Mouse (Mus musculus): ENCODE measurements around the gene Kctd20. TPM values are rescaled to one million over a fixed set of nuclear protein-coding genes. Genes with fewer than 3 reads are reported as not detected.

Gene Kctd20
- polyA plus RNA-seq, 1 experiment from 2014 or later, result 111 TPM

DNA sequence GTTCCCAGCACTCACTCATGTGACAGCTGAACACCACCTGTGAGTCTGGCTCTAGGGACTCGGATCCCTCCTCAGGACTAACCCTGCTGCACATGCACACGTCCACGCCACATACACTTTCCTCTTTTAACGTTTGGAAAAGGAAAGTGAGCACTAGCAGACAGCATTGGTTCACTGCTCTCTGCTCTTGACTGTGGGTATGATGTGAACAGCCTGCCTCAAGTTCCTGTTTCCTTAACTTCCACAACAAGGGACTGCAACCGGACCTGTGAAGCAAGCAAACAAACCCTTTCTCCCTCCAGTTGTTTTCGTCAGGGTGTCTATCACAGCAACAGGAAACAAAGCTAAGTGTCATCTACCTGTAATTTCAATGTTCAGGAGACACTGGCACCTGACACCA is 48.7 kb downstream of the Kctd20 start:
- H3K27me3 ChIP-seq (ENCODE audit: poor library complexity, severe bottlenecking), result no peaks in the 10 kb centered on the region
- peaks cover 7% of the 10 kb centered on the region for H3K4me1 ChIP-seq
- H3K4me3 ChIP-seq, result no peak overlapping the region
- H3K36me3 ChIP-seq (replicated peaks), result peaks cover 85% of the 10 kb centered on the region
- WGBS, result 89% methylated on average over 6 of the region's 6 CpGs
- no peak for DNase-seq (ENCODE audit: extremely low spot score, low spot score)
- no peak overlapping the region for H3K27ac ChIP-seq
- H3K9me3 ChIP-seq, result no peaks in the 10 kb centered on the region

DNA sequence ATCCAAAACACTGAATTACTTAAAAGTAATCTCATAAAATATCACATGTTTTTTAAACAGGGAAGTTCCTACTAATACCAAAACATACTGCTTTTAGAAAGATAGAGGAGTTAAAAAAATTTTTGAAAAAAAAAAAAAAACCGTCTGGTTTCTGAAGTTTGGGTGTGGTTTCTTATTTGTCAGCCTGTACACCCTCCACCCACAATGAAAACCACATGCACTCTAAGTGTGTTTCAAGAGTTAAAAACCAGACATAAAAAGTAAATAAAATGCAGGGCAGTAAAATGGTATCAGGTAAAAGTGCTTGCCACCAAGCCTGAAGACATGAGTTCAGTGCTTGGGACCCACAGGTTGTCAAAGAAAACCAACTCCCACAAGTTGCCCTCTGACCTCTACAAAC is 52.0 kb downstream of the Kctd20 start:
- H3K4me1 ChIP-seq, result peaks cover 35% of the 10 kb centered on the region
- 82% methylated on average over 1 of the region's 1 CpGs for WGBS
- peaks cover 60% of the 10 kb centered on the region for H3K36me3 ChIP-seq (replicated peaks)
- no peaks in the 10 kb centered on the region for H3K9me3 ChIP-seq
- H3K4me3 ChIP-seq, result no peak overlapping the region
- DNase-seq (ENCODE audit: extremely low spot score, low spot score), result no peak
- H3K27ac ChIP-seq, result no peak overlapping the region
- no peaks in the 10 kb centered on the region for H3K27me3 ChIP-seq (ENCODE audit: poor library complexity, severe bottlenecking)

DNA sequence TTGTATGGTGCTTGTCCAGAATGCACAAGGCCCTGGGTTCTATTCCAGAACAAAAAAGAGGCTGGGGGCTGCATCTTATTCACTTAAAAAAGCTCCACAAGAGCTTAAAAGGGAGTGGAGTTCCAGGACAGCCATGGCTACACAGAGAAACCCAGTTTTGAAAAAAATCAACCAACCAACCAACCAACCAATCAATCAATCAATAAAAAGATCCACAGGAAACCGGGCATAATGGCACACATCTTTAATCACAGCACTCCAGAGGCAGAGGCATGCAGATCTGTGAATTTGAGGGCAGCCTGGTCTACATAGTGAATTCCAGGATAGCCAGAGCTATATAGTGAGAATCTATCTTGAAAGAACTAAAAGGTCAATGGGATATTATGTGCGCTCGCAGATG is 53.3 kb downstream of the Kctd20 start:
- Histone ChIP-seq H3K36me3 (replicated peaks) (peaks cover 48% of the 10 kb centered on the region), H3K9me3 (no peaks in the 10 kb centered on the region), H3K4me3 (no peak overlapping the region), H3K27ac (no peak overlapping the region), H3K27me3 (ENCODE audit: poor library complexity, severe bottlenecking) (no peaks in the 10 kb centered on the region), H3K4me1 (peaks cover 35% of the 10 kb centered on the region)
- no peak for DNase-seq (ENCODE audit: extremely low spot score, low spot score)
- 93% methylated on average over 3 of the region's 3 CpGs for WGBS

DNA sequence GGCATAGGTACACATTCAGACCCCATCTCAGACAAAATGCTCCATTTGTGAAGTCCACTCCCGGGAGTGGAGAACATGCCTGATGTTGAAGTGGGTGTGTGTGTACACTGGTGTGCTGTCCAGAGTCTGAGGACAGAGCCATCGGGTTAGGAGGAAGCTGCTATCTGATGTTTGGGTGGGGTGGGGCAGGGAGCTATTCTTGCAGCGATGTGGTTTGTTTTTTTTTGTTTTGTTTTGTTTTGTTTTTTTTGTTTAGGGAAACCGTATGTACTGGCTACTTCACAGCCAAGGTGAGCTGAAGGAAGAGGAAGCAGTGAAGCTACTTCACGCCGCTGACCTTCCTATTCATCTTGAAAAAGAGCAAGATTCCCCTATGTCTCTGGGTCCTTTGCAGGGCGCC is 55.1 kb downstream of the Kctd20 start:
- Histone ChIP-seq H3K27ac (peak overlapping the region; percentile 98), H3K4me1 (peaks cover 35% of the 10 kb centered on the region), H3K4me3 (peak overlapping the region; percentile 83), H3K27me3 (ENCODE audit: poor library complexity, severe bottlenecking) (no peaks in the 10 kb centered on the region), H3K36me3 (replicated peaks) (peaks cover 31% of the 10 kb centered on the region), H3K9me3 (no peaks in the 10 kb centered on the region)
- WGBS, result 16% methylated on average over 7 of the region's 7 CpGs
- DNase-seq (ENCODE audit: extremely low spot score, low spot score), result no peak

DNA sequence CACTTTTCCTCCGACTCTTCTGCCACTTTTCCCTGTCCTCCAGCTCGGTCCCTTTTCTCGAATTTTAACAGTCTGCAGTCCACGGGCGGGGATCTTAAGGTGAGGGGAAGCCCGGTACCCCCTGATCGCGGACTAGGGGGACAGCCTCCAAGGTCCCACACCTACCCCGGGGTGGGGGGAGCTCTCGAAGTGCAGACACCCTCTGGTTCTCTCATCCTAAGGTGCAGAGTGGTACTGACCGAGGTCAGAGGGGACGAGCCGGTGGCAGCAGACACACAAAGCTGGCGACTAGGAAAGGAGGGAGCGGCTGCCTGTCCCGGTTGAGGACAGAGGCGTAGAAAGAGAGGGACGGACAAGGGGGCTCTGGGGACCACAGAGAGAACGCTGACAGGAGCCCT is 55.5 kb downstream of the Kctd20 start:
- 0% methylated on average over 19 of the region's 19 CpGs for whole genome bisulfite sequencing

DNA sequence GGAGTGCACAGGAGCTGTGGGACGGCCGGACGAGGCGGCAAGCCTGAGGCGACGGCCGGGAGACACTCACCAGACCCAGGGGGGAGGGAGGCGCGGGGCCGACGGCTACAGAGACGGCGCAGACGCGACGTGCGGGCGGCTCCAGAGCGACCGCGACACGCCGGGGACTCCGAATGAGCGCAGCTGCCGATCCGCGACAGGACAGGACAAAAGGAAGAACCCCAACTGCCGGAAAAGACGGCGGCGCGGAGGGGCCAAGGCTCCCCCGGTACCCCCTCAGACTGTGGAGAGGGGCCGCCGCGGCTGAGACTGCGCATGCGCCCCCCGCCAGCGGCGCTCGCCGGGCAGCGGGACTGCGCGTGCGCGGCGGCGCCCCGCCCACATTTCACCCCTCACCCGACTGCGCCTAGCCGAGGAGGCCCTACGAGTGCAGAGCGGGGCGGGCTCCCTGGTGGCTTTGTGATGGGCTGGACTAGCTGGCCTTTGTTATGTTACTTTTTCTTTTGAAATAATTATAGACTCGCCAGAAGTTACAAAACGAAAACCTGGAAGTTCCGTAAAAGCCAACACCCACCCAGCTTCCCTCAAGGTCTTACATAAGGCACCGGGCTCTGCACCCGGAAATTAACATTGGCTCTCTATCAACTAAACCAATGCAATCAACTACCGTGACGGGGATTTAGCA is 56.0 kb downstream of the Kctd20 start, which contains the start of gene Stk38:
Gene Stk38 (minus strand): TSS at position 355 of the 685 bp plus-strand sequence.
- under 1% methylated on average over 65 of the region's 65 CpGs for WGBS
- Histone ChIP-seq H3K4me1 (peaks cover 35% of the 10 kb centered on the region), H3K36me3 (replicated peaks) (peaks cover 28% of the 10 kb centered on the region), H3K27me3 (ENCODE audit: poor library complexity, severe bottlenecking) (no peaks in the 10 kb centered on the region), H3K9me3 (no peaks in the 10 kb centered on the region), H3K27ac (peak within 1 kb of the TSS; percentile 98), H3K4me3 (peak within 1 kb of the TSS; percentile 83)
- peak; percentile 90 for DNase-seq (ENCODE audit: extremely low spot score, low spot score)

More for the DNA sequence above, 55.5 kb downstream of the Kctd20 start:
- H3K27me3 ChIP-seq (ENCODE audit: poor library complexity, severe bottlenecking), result no peaks in the 10 kb centered on the region
- no peaks in the 10 kb centered on the region for H3K9me3 ChIP-seq
- H3K4me3 ChIP-seq, result peak overlapping the region; percentile 83
- peak overlapping the region; percentile 98 for H3K27ac ChIP-seq
- peaks cover 31% of the 10 kb centered on the region for H3K36me3 ChIP-seq (replicated peaks)
- peaks cover 35% of the 10 kb centered on the region for H3K4me1 ChIP-seq
- DNase-seq (ENCODE audit: extremely low spot score, low spot score), result no peak

DNA sequence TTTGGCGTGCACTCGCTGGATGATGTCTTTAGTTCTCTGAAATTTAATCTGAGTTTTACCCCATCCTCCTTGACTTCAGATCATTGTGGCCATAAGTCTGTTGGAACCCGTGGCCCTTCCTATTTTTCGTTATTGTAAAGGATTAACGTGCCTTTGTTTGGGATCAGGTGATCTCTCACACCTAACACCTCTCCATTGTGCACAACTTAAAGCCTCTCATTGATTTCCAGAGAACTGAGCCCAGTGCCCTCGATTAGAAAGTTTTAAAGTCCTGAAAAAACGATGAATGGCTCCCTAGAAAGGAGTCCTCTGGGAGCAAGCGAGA is 56.5 kb downstream of the Kctd20 start:
- H3K27me3 ChIP-seq (ENCODE audit: poor library complexity, severe bottlenecking), result no peaks in the 10 kb centered on the region
- no peaks in the 10 kb centered on the region for H3K9me3 ChIP-seq
- peak overlapping the region; percentile 83 for H3K4me3 ChIP-seq
- H3K27ac ChIP-seq, result peak overlapping the region; percentile 98
- H3K4me1 ChIP-seq, result peaks cover 35% of the 10 kb centered on the region
- peaks cover 24% of the 10 kb centered on the region for H3K36me3 ChIP-seq (replicated peaks)
- WGBS, result 9% methylated on average over 8 of the region's 8 CpGs
- DNase-seq (ENCODE audit: extremely low spot score, low spot score), result no peak

DNA sequence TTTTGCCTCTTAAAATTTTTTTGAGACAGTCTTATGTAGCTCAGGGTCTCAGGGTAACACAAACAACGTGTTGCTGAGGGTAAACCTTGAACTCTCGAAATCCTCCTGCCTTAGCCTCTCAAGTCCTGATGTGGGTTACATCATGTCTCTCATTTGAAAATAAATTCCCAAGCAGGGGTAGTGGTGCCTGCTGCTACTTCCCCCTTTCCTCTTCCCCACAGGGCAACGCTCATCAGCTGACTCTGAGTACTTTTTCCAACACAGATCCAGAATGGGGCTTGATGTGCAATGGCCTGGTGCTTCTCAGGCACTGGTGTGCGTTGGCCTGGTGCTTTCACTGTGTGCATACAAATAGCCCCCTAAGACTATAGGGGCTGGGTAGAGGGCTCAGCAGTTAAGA is 57.4 kb downstream of the Kctd20 start:
- no peak for DNase-seq (ENCODE audit: extremely low spot score, low spot score)

DNA sequence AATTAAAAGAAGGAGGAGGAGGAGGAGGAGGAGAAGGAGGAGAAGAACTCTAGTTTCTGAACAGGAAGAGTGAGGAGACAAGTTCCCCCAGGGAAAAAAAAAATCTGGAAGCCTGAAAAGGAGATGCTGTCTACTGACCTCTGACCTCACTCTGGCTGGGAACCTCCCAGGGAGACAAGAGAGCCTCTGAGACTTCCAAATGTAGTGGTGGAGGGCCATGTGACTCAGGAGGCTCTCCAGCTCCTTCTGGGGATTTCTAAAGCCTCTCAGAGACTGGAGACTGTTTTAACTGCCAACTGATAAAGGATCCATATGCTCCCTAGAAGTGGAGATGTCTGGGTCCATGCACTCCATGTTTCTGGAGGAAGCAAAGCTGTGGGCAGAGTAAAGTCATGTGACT is 62.5 kb downstream of the Kctd20 start:
- H3K27ac ChIP-seq, result no peak overlapping the region
- H3K27me3 ChIP-seq (ENCODE audit: poor library complexity, severe bottlenecking), result no peaks in the 10 kb centered on the region
- no peaks in the 10 kb centered on the region for H3K36me3 ChIP-seq (replicated peaks)
- no peak for DNase-seq (ENCODE audit: extremely low spot score, low spot score)
- H3K4me3 ChIP-seq, result no peak overlapping the region
- H3K4me1 ChIP-seq, result peaks cover 15% of the 10 kb centered on the region
- no peaks in the 10 kb centered on the region for H3K9me3 ChIP-seq

More for the DNA sequence above, 57.4 kb downstream of the Kctd20 start:
- H3K36me3 ChIP-seq (replicated peaks), result peaks cover 19% of the 10 kb centered on the region
- peaks cover 41% of the 10 kb centered on the region for H3K4me1 ChIP-seq
- 90% methylated on average over 4 of the region's 4 CpGs for WGBS
- H3K27ac ChIP-seq, result no peak overlapping the region
- H3K9me3 ChIP-seq, result no peaks in the 10 kb centered on the region
- H3K4me3 ChIP-seq, result no peak overlapping the region
- H3K27me3 ChIP-seq (ENCODE audit: poor library complexity, severe bottlenecking), result no peaks in the 10 kb centered on the region

DNA sequence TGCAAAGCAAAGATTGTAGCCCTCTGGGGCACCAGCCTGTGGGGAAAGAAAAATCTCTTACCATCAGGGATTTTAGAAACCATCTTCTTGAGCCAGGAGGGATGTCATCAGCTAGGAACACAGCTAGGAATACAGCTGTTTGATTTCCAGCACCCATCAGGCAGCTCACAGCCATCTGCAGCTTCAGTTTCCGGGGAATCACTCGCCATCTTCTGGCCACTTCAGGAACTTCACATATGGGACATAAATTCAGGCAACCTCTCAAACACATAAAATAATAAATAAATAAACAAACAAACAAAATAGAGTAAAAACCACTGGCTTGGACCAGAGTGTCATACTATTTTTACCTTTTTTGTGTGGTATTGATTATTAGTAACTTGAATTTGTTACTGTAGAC is 63.9 kb downstream of the Kctd20 start:
- 10% methylated on average over 2 of the region's 2 CpGs for WGBS
- DNase-seq (ENCODE audit: extremely low spot score, low spot score), result peak; percentile 45

DNA sequence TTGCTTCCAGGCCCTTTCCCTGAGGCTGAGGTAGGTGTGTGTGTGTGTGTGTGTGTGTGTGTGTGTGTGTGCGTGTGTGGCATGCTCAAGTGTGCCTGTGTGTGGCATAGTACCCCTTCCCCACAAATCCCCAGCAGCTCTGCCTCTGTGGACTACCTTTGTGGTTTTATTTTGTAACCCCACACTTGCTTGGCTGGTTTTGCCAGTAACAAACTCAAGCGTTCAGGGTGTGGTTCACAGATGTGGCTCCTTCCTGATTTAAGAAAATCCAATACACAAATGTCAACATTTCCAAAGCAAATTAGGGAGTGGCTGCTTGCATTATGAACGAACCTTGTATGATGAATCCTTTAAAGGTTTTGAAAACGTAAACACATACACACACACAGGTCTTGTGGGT is 65.0 kb downstream of the Kctd20 start:
- H3K27me3 ChIP-seq (ENCODE audit: poor library complexity, severe bottlenecking), result no peaks in the 10 kb centered on the region
- H3K36me3 ChIP-seq (replicated peaks), result no peaks in the 10 kb centered on the region
- H3K9me3 ChIP-seq, result no peaks in the 10 kb centered on the region
- no peak overlapping the region for H3K4me3 ChIP-seq
- no peak for DNase-seq (ENCODE audit: extremely low spot score, low spot score)
- H3K27ac ChIP-seq, result no peak overlapping the region
- 87% methylated on average over 4 of the region's 4 CpGs for WGBS
- peaks cover 15% of the 10 kb centered on the region for H3K4me1 ChIP-seq

More for the DNA sequence above, 63.9 kb downstream of the Kctd20 start:
- Histone ChIP-seq H3K4me1 (peaks cover 15% of the 10 kb centered on the region), H3K36me3 (replicated peaks) (no peaks in the 10 kb centered on the region), H3K9me3 (no peaks in the 10 kb centered on the region), H3K27ac (no peak overlapping the region), H3K4me3 (no peak overlapping the region), H3K27me3 (ENCODE audit: poor library complexity, severe bottlenecking) (no peaks in the 10 kb centered on the region)

DNA sequence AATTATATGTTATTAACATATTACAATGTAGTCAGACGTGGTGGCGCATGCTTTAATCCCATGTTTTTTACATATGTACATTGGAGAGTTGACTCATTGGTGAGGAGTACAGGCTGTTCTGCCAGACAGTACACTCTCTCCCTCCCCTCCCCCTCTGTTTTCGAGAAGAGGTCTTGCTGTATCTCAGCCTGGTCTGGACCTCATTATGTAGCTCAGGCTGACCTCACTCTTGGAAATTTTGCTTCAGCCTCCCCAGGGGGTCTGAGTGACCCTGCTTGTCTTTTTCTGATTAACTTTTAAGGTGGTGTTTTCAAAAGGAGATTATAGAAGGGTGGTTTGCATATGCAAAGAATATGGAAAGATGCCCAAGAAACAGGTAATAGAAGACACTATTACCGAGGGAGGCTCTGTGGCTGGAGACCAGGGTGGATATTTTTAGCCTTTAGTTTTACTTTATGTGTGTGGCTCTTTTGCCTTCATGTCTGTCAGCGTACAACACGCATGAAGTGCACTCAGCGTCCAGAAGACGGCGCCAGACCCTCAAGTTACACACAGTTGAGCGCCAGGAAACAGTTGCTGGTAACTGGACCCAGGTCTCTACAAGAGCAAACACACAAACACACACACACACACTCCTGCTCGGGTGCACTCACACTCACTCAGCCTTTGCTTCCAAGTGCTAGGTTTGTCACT is 66.7 kb downstream of the Kctd20 start:
- peaks cover 10% of the 10 kb centered on the region; the same call in 1 of the 2 replicates for H3K27me3 ChIP-seq (ENCODE audit: poor library complexity, severe bottlenecking)
- no peak overlapping the region for H3K4me3 ChIP-seq
- peak; percentile 38 for DNase-seq (ENCODE audit: extremely low spot score, low spot score)
- no peaks in the 10 kb centered on the region for H3K36me3 ChIP-seq (replicated peaks)
- no peaks in the 10 kb centered on the region for H3K9me3 ChIP-seq
- H3K4me1 ChIP-seq, result peaks cover 18% of the 10 kb centered on the region
- 45% methylated on average over 11 of the region's 11 CpGs for WGBS
- H3K27ac ChIP-seq, result no peak overlapping the region

All from forebrain, embryonic 10.5 days (tissue).